Mouse (Mus musculus) liver, adult 2 months (tissue): ENCODE results near the gene Mnat1.

Experiments
- CTCF ChIP-seq: fragments of 200-500 bp; IDR thresholded peaks from 2 replicates; pipeline ENCODE4 v1.5.1; 2011; ENCODE audit warnings: low read depth, low read length, control low read depth
- POLR2A ChIP-seq: fragments of 200-500 bp; IDR thresholded peaks from 2 replicates; pipeline ENCODE4 v1.6.1; 2011; ENCODE audit warnings: low read length, control low read depth; ENCODE audit not compliant: insufficient read depth; ENCODE audit errors: extremely low read depth

GRCm38 (mm10) chr12:73085739-73086630, 37.5 kb upstream of the Mnat1 start:
- TF ChIP-seq CTCF (no peak), POLR2A (no peak)
